Mouse (Mus musculus): ENCODE measurements around the gene Tfip11. TPM values are rescaled to one million over a fixed set of nuclear protein-coding genes. Genes with fewer than 3 reads are reported as not detected.

Gene Tfip11
- total and polyA plus RNA-seq, 3 experiments: 19.4 to 54.1 (median 21.7) TPM

GRCm38 (mm10) chr5:112293800-112294199, 32.4 kb upstream of the Tfip11 start:
- no peak for DNase-seq (ENCODE audit: low spot score)
- no peaks in the 10 kb centered on the region for H3K27me3 ChIP-seq (ENCODE audit: insufficient read depth, low read length)
- TF ChIP-seq POLR2AphosphoS5 (IDR thresholded peaks at IDR 0.05; ENCODE audit: insufficient replicate concordance, low read depth, low read length) (no peak), TAL1 (conservative IDR thresholded peaks at IDR 0.05; ENCODE audit: low read depth, low read length) (no peak), GATA1 (IDR thresholded peaks at IDR 0.05; ENCODE audit: borderline replicate concordance, low read length) (no peak), CTCF (IDR thresholded peaks at IDR 0.05; ENCODE audit: low read depth, low read length) (no peak), GATA2 (IDR thresholded peaks at IDR 0.05; ENCODE audit: borderline replicate concordance, low read depth, low read length) (no peak)
- H3K4me1 ChIP-seq (ENCODE audit: insufficient read depth, low read depth, low read length): peaks cover 98% of the 10 kb centered on the region
- ATAC-seq (ENCODE audit: extremely low read depth, insufficient number of reproducible peaks, low FRiP score, poor library complexity, severe bottlenecking): no peak
- peaks cover 92% of the 10 kb centered on the region for H3K36me3 ChIP-seq (replicated peaks)
- H3K9me3 ChIP-seq (replicated peaks): no peaks in the 10 kb centered on the region
- no peak overlapping the region for H3K4me3 ChIP-seq (ENCODE audit: low read depth, low read length)

GRCm38 (mm10) chr5:112294696-112295095, 31.5 kb upstream of the Tfip11 start:
- Histone ChIP-seq H3K27me3 (ENCODE audit: insufficient read depth, low read length) (no peaks in the 10 kb centered on the region), H3K9me3 (replicated peaks) (no peaks in the 10 kb centered on the region), H3K4me1 (ENCODE audit: insufficient read depth, low read depth, low read length) (peaks cover 98% of the 10 kb centered on the region), H3K4me3 (ENCODE audit: low read depth, low read length) (peak overlapping the region; percentile 48; the same call in 1 of the 2 replicates), H3K36me3 (replicated peaks) (peaks cover 95% of the 10 kb centered on the region)
- TF ChIP-seq CTCF (IDR thresholded peaks at IDR 0.05; ENCODE audit: low read depth, low read length) (no peak), TAL1 (conservative IDR thresholded peaks at IDR 0.05; ENCODE audit: low read depth, low read length) (no peak), GATA2 (IDR thresholded peaks at IDR 0.05; ENCODE audit: borderline replicate concordance, low read depth, low read length) (no peak), POLR2AphosphoS5 (IDR thresholded peaks at IDR 0.05; ENCODE audit: insufficient replicate concordance, low read depth, low read length) (no peak), GATA1 (IDR thresholded peaks at IDR 0.05; ENCODE audit: borderline replicate concordance, low read length) (no peak)
- no peak for ATAC-seq (ENCODE audit: extremely low read depth, insufficient number of reproducible peaks, low FRiP score, poor library complexity, severe bottlenecking)
- DNase-seq (ENCODE audit: low spot score): no peak

- peak; percentile 46 for DNase-seq (ENCODE audit: low spot score)
- peaks cover 99% of the 10 kb centered on the region for H3K4me1 ChIP-seq (ENCODE audit: insufficient read depth, low read depth, low read length)
- H3K36me3 ChIP-seq (replicated peaks): peaks cover 95% of the 10 kb centered on the region
- ATAC-seq (ENCODE audit: extremely low read depth, insufficient number of reproducible peaks, low FRiP score, poor library complexity, severe bottlenecking): peak; percentile 30; the same call in 1 of the 2 replicates
- no peak for TF ChIP-seq POLR2AphosphoS5 (IDR thresholded peaks at IDR 0.05; ENCODE audit: insufficient replicate concordance, low read depth, low read length)
- no peak for TF ChIP-seq CTCF (IDR thresholded peaks at IDR 0.05; ENCODE audit: low read depth, low read length)
- TF ChIP-seq TAL1 (conservative IDR thresholded peaks at IDR 0.05; ENCODE audit: low read depth, low read length): no peak
- no peak for TF ChIP-seq GATA1 (IDR thresholded peaks at IDR 0.05; ENCODE audit: borderline replicate concordance, low read length)
- no peak for TF ChIP-seq GATA2 (IDR thresholded peaks at IDR 0.05; ENCODE audit: borderline replicate concordance, low read depth, low read length)
- H3K4me3 ChIP-seq (ENCODE audit: low read depth, low read length): peak overlapping the region; percentile 48; the same call in 1 of the 2 replicates
- no peaks in the 10 kb centered on the region for H3K9me3 ChIP-seq (replicated peaks)
- no peaks in the 10 kb centered on the region for H3K27me3 ChIP-seq (ENCODE audit: insufficient read depth, low read length)
Observed at GRCm38 (mm10) chr5:112295162-112295561, 31.0 kb upstream of the Tfip11 start.

GRCm38 (mm10) chr5:112295564-112295963, 30.6 kb upstream of the Tfip11 start:
- TF ChIP-seq CTCF (IDR thresholded peaks at IDR 0.05; ENCODE audit: low read depth, low read length) (no peak), GATA1 (IDR thresholded peaks at IDR 0.05; ENCODE audit: borderline replicate concordance, low read length) (no peak), POLR2AphosphoS5 (IDR thresholded peaks at IDR 0.05; ENCODE audit: insufficient replicate concordance, low read depth, low read length) (no peak), GATA2 (IDR thresholded peaks at IDR 0.05; ENCODE audit: borderline replicate concordance, low read depth, low read length) (no peak), TAL1 (conservative IDR thresholded peaks at IDR 0.05; ENCODE audit: low read depth, low read length) (no peak)
- no peak for DNase-seq (ENCODE audit: low spot score)
- Histone ChIP-seq H3K27me3 (ENCODE audit: insufficient read depth, low read length) (no peaks in the 10 kb centered on the region), H3K9me3 (replicated peaks) (no peaks in the 10 kb centered on the region), H3K4me3 (ENCODE audit: low read depth, low read length) (peak overlapping the region; percentile 2; the same call in 1 of the 2 replicates), H3K4me1 (ENCODE audit: insufficient read depth, low read depth, low read length) (peaks cover 99% of the 10 kb centered on the region), H3K36me3 (replicated peaks) (peaks cover 95% of the 10 kb centered on the region)
- no peak for ATAC-seq (ENCODE audit: extremely low read depth, insufficient number of reproducible peaks, low FRiP score, poor library complexity, severe bottlenecking)

GRCm38 (mm10) chr5:112296404-112297181, 29.6 kb upstream of the Tfip11 start:
- H3K27me3 ChIP-seq (ENCODE audit: insufficient read depth, low read length): no peaks in the 10 kb centered on the region
- TF ChIP-seq TAL1 (conservative IDR thresholded peaks at IDR 0.05; ENCODE audit: low read depth, low read length) (peak; percentile 15; the same call in 1 of the 2 replicates), GATA2 (IDR thresholded peaks at IDR 0.05; ENCODE audit: borderline replicate concordance, low read depth, low read length) (no peak)
- ATAC-seq (ENCODE audit: extremely low read depth, insufficient number of reproducible peaks, low FRiP score, poor library complexity, severe bottlenecking) (peak; percentile 9; the same call in 1 of the 2 replicates), DNase-seq (ENCODE audit: low spot score) (peak; percentile 54)
- peaks cover 95% of the 10 kb centered on the region for H3K36me3 ChIP-seq (replicated peaks)
- peaks cover 99% of the 10 kb centered on the region for H3K4me1 ChIP-seq (ENCODE audit: insufficient read depth, low read depth, low read length)
- H3K9me3 ChIP-seq (replicated peaks): no peaks in the 10 kb centered on the region
- no peak overlapping the region; the same call in 1 of the 2 replicates for H3K4me3 ChIP-seq (ENCODE audit: low read depth, low read length)

- ATAC-seq (ENCODE audit: extremely low read depth, insufficient number of reproducible peaks, low FRiP score, poor library complexity, severe bottlenecking): no peak
- Histone ChIP-seq H3K27me3 (ENCODE audit: insufficient read depth, low read length) (no peaks in the 10 kb centered on the region), H3K36me3 (replicated peaks) (peaks cover 95% of the 10 kb centered on the region), H3K9me3 (replicated peaks) (no peaks in the 10 kb centered on the region), H3K4me3 (ENCODE audit: low read depth, low read length) (no peak overlapping the region), H3K4me1 (ENCODE audit: insufficient read depth, low read depth, low read length) (peaks cover 99% of the 10 kb centered on the region)
- no peak for DNase-seq (ENCODE audit: low spot score)
- TF ChIP-seq GATA2 (IDR thresholded peaks at IDR 0.05; ENCODE audit: borderline replicate concordance, low read depth, low read length): no peak
- TF ChIP-seq GATA1 (IDR thresholded peaks at IDR 0.05; ENCODE audit: borderline replicate concordance, low read length): no peak
- TF ChIP-seq TAL1 (conservative IDR thresholded peaks at IDR 0.05; ENCODE audit: low read depth, low read length): no peak
- no peak for TF ChIP-seq CTCF (IDR thresholded peaks at IDR 0.05; ENCODE audit: low read depth, low read length)
- no peak for TF ChIP-seq POLR2AphosphoS5 (IDR thresholded peaks at IDR 0.05; ENCODE audit: insufficient replicate concordance, low read depth, low read length)
Observed at GRCm38 (mm10) chr5:112297257-112297656, 28.9 kb upstream of the Tfip11 start.

Data from G1E (cell line).